In the genomic region with DNA sequence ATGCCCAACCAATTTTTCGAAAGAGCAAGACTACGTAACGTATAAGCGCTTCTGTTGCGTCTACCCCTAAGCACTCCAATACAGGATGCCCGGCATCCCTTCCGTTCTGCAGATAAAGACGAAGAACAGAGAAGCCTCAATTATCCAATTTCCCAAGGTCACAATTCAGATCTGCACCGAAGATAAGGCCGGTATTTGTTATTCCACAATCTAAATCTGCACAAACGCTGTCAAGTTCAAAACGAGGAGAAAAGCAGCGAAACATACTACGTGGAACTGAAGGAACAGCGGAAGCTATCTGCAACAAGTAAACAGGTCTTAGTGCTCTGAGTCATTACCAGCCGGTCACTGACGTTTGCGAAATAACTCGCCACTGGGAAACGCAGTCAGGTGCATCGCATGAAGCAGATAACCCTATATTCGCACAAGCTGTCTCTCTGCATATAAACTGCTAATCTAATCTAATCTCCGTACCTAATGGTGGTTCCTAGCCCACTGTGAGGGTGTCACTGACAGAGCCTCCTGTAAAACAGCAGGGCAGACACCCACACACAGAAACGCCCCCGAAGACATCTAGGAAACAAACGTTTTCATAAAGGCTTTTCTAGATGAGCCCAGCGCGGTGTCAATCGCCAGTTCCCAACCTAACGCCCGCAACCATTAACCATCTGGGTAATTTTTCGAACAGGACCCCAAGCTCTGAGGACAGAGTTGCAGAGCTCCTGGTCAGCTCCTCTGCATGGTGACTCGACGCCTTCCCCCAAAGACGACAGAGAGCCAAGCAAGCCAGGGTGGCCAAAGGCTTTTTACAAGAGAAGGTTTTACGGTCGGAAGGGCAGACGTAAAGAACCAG, we compare ENCODE assay signal across 8 mouse cellular contexts. TPM values are rescaled to one million over a fixed set of nuclear protein-coding genes. Genes with fewer than 3 reads are reported as not detected.
DNase-seq lines count a peak whose midpoint lies in the region; ATAC-seq and TF ChIP-seq lines count a peak whose summit lies in the region.

No protein-coding gene starts in this region.

- H3K27ac ChIP-seq in forebrain, embryonic 14.5 days (ENCODE audit: low read depth, low read length), result no peak overlapping the region
- H3K27ac ChIP-seq in kidney, postnatal 0 days, result peak overlapping the region; percentile 66
- peak overlapping the region; percentile 90 for H3K27ac ChIP-seq in midbrain, embryonic 10.5 days (replicated peaks)

- H3K4me3 ChIP-seq in forebrain, embryonic 14.5 days (ENCODE audit: low read depth, low read length), result peak overlapping the region; percentile 93
- H3K4me3 ChIP-seq in kidney, postnatal 0 days (replicated peaks; ENCODE audit: low read depth, low read length), result peak overlapping the region; percentile 96
- peak overlapping the region; percentile 96 for H3K4me3 ChIP-seq in midbrain, embryonic 10.5 days

- H3K27me3 ChIP-seq in forebrain, embryonic 14.5 days (replicated peaks; ENCODE audit: control insufficient read depth, insufficient read depth, low read length), result no peaks in the 10 kb centered on the region
- no peaks in the 10 kb centered on the region for H3K27me3 ChIP-seq in kidney, postnatal 0 days (ENCODE audit: insufficient read depth, low read length)
- H3K27me3 ChIP-seq in midbrain, embryonic 10.5 days (ENCODE audit: low read depth, poor library complexity, severe bottlenecking), result no peaks in the 10 kb centered on the region

- H3K9ac ChIP-seq in forebrain, embryonic 14.5 days (ENCODE audit: low read length), result peak overlapping the region; percentile 82
- peak overlapping the region; percentile 89 for H3K9ac ChIP-seq in kidney, postnatal 0 days (ENCODE audit: low read depth, low read length)

- peak overlapping the region; percentile 70 for H3K4me2 ChIP-seq in forebrain, embryonic 14.5 days (ENCODE audit: low read length)
- peak overlapping the region; percentile 74 for H3K4me2 ChIP-seq in kidney, postnatal 0 days (ENCODE audit: low read length)

- no peaks in the 10 kb centered on the region for H3K9me3 ChIP-seq in forebrain, embryonic 14.5 days (replicated peaks; ENCODE audit: control insufficient read depth, low read length)
- H3K9me3 ChIP-seq in kidney, postnatal 0 days (replicated peaks; ENCODE audit: low read length), result no peaks in the 10 kb centered on the region
- no peaks in the 10 kb centered on the region for H3K9me3 ChIP-seq in midbrain, embryonic 10.5 days (replicated peaks)

- peak; percentile 20 for ATAC-seq in activated CD4-positive, CD25-positive, alpha-beta regulatory T cell, adult 4 months
- no peak; the same call in 1 of the 2 replicates for ATAC-seq in forebrain, embryonic 14.5 days
- peak; percentile 31 for ATAC-seq in kidney, postnatal 0 days (replicated peaks; ENCODE audit: low FRiP score, low read depth)

- 38% methylated on average over 33 of the region's 38 CpGs for WGBS in forebrain, embryonic 14.5 days
- WGBS in kidney, postnatal 0 days, result 30% methylated on average over 33 of the region's 38 CpGs
- 34% methylated on average over 37 of the region's 38 CpGs for WGBS in midbrain, embryonic 10.5 days

- peaks cover 6% of the 10 kb centered on the region for H3K4me1 ChIP-seq in forebrain, embryonic 14.5 days (ENCODE audit: control insufficient read depth, insufficient read depth, low read length)
- 0 out of 2 replicates have a peak, but pooled peaks cover 7% of the 10 kb centered on the region for H3K4me1 ChIP-seq in kidney, postnatal 0 days (replicated peaks; ENCODE audit: insufficient read depth, low read length)
- H3K4me1 ChIP-seq in midbrain, embryonic 10.5 days, result peaks cover 23% of the 10 kb centered on the region

- no peaks in the 10 kb centered on the region for H3K36me3 ChIP-seq in forebrain, embryonic 14.5 days (ENCODE audit: control insufficient read depth, insufficient read depth, low read length)
- H3K36me3 ChIP-seq in kidney, postnatal 0 days (ENCODE audit: insufficient read depth, low read length), result no peaks in the 10 kb centered on the region
- no peaks in the 10 kb centered on the region for H3K36me3 ChIP-seq in midbrain, embryonic 10.5 days

- DNase-seq in kidney, adult 11 months, result peak; percentile 9
- DNase-seq in kidney, postnatal 25 days, result no peak
- DNase-seq in forebrain, embryonic 14.5 days (ENCODE audit: low spot score), result no peak
- DNase-seq in kidney, postnatal 0 days (ENCODE audit: low spot score), result peak; percentile 15
- DNase-seq in midbrain, embryonic 10.5 days (ENCODE audit: low spot score), result no peak
- no peak for DNase-seq in gastrocnemius, postnatal 25 days
- no peak for DNase-seq in ovary, postnatal 14 days (ENCODE audit: low spot score)

- TF ChIP-seq CTCF in kidney, postnatal 0 days (IDR thresholded peaks at IDR 0.05; ENCODE audit: low read depth), result no peak

RNA-seq across cellular contexts. Expression of gene Tbc1d15, which starts 0.8 kb away (rescaled TPM):
- 100 to 1,000 TPM in 1 of 2 experiments, 10 to 100 TPM in 1; 87.7 to 108 TPM for polyA plus RNA-seq in activated CD4-positive, CD25-positive, alpha-beta regulatory T cell, adult 4 months (2017; shearing (Covaris generic))
- 51.0 and 55.5 TPM in 2 replicates for polyA plus RNA-seq in forebrain, embryonic 14.5 days (2014; fragmentation: Nextera tagmentation; extraction: Ambion mirVana)
- polyA plus RNA-seq in kidney, postnatal 0 days (2015; fragmentation: Nextera tagmentation; extraction: Ambion mirVana), result 52.4 and 52.5 TPM in 2 replicates
- polyA plus RNA-seq in midbrain, embryonic 10.5 days (2016; fragmentation: Nextera tagmentation; extraction: Ambion mirVana), result 49.0 and 56.9 TPM in 2 replicates
- 10 to 100 TPM; 35.9 to 40.5 TPM for total RNA-seq in gastrocnemius, postnatal 25 days (2021)

Comparison
In these comparisons a context has a peak if more than half of its experiments do, and no peak if none do; other contexts are left out.
1. DNase-seq: peak in kidney, adult 11 months (single experiment) and kidney, postnatal 0 days (single experiment); none in kidney, postnatal 25 days (0 of 2), forebrain, embryonic 14.5 days (single experiment), midbrain, embryonic 10.5 days (single experiment), gastrocnemius, postnatal 25 days (single experiment) and ovary, postnatal 14 days (single experiment).
2. Peak in every context shown above with its lines, with median percentiles within 50 percentile points of each other: H3K4me3 ChIP-seq.